Comparison of ENCODE assay signal across 12 mouse cellular contexts in the genomic region with DNA sequence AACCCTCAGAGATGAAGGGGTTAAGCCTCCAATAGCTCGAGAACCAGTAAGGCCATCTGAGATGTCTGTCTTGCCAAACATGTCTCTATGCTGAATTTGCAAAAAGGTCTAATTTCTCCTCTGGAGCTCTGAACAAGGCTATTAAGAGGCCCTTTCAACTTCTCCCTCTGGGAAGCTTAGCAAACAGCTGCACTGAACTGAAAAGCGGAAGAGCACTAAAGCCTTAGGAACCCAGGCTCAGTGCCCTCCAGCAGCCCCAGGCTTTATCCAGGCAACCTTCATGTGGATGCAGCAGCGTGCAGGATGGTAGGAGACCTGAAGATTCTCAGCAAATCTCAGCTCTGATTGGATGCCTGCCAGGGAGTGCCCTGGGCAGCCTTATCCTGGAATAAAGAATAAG.
DNase-seq lines count a peak whose midpoint lies in the region; ATAC-seq and TF ChIP-seq lines count a peak whose summit lies in the region.
"Had no signal": no experiment of that assay in that cellular context is flagged by ENCODE, and none has a peak within 500 bp of the region (broad histone marks: within the 10 kb centered on the region; RNA-seq: fewer than 3 reads in every experiment).

No protein-coding gene starts in this region.

- WGBS in embryonic facial prominence, embryonic 15.5 days = 25% methylated on average over 3 of the region's 3 CpGs

- 0 out of 2 replicates have a peak, but pooled peaks have one; percentile 39 for ATAC-seq in embryonic facial prominence, embryonic 15.5 days (ENCODE audit: insufficient number of reproducible peaks, low FRiP score, low TSS enrichment, low read depth)
- ATAC-seq: CD4-positive, CD25-positive, alpha-beta regulatory T cell, adult 4 months; intestine, embryonic 16.5 days had no signal

- peaks cover 5% of the 10 kb centered on the region; the same call in 1 of the 2 replicates for H3K4me1 ChIP-seq in embryonic facial prominence, embryonic 15.5 days
- H3K4me1 ChIP-seq: liver, embryonic 15.5 days had no signal

- H3K36me3 ChIP-seq in embryonic facial prominence, embryonic 15.5 days = no peaks in the 10 kb centered on the region
- H3K36me3 ChIP-seq: liver, embryonic 15.5 days had no signal

- peak; percentile 24 for DNase-seq in gastrocnemius, postnatal 10 days
- no peak for DNase-seq in gastrocnemius, postnatal 36 days
- peak; percentile 5 for DNase-seq in lung, postnatal 10 days
- DNase-seq in lung, adult 18-20 months = no peak
- peak; percentile 71 for DNase-seq in brain, embryonic 14.5 days (ENCODE audit: low read depth)
- DNase-seq in adrenal gland, adult 18-20 months (ENCODE audit: low spot score in 2 of 2) = no peak
- DNase-seq: cerebellum, adult 8-10 months; kidney, postnatal 10 days had no signal

- no peak overlapping the region for H3K4me3 ChIP-seq in embryonic facial prominence, embryonic 15.5 days (replicated peaks)
- H3K4me3 ChIP-seq: liver, embryonic 15.5 days had no signal

- TF ChIP-seq POLR2A in brain, embryonic 14.5 days (IDR thresholded peaks at IDR 0.05; ENCODE audit: borderline replicate concordance, extremely low read depth, insufficient read depth, insufficient read length, poor library complexity, severe bottlenecking) = no peak

- no peak for TF ChIP-seq CTCF in brain, embryonic 14.5 days (IDR thresholded peaks at IDR 0.05; ENCODE audit: borderline replicate concordance, extremely low read depth, insufficient read depth, insufficient read length)

- H3K9ac ChIP-seq in embryonic facial prominence, embryonic 15.5 days = no peak overlapping the region
- H3K9ac ChIP-seq: liver, embryonic 15.5 days had no signal

- intact Hi-C loops in gastrocnemius, postnatal 36 days (cut with DNase I) = no loop called here

- no peak overlapping the region for H3K27ac ChIP-seq in embryonic facial prominence, embryonic 15.5 days (replicated peaks)
- H3K27ac ChIP-seq: liver, embryonic 15.5 days had no signal

- no peaks in the 10 kb centered on the region for H3K27me3 ChIP-seq in embryonic facial prominence, embryonic 15.5 days
- H3K27me3 ChIP-seq: liver, embryonic 15.5 days had no signal

- H3K4me2 ChIP-seq in embryonic facial prominence, embryonic 15.5 days (replicated peaks) = no peak overlapping the region
- H3K4me2 ChIP-seq: liver, embryonic 15.5 days had no signal

- no peaks in the 10 kb centered on the region for H3K9me3 ChIP-seq in embryonic facial prominence, embryonic 15.5 days (replicated peaks)
- H3K9me3 ChIP-seq: liver, embryonic 15.5 days had no signal

Comparison
In these comparisons a context has a peak if more than half of its experiments do, and no peak if none do; other contexts are left out.
1. DNase-seq: peak in gastrocnemius, postnatal 10 days (single experiment), lung, postnatal 10 days (single experiment) and brain, embryonic 14.5 days (single experiment); none in gastrocnemius, postnatal 36 days (0 of 2), lung, adult 18-20 months (0 of 2) and adrenal gland, adult 18-20 months (0 of 2).